Mouse (Mus musculus) MEL (cell line): ENCODE results near the gene Gpn3.

Source experiments
- CTCF ChIP-seq, 3 experiments: IDR thresholded peaks in 2 of 3; conservative IDR thresholded peaks in 1 of 3; 2 replicates each; pipeline ENCODE4 v1.5.1; 2011 to 2012; ENCODE audit warnings: low read length in 3 of 3, low read depth in 2 of 3, mild to moderate bottlenecking in 2 of 3, improper control_type of control experiment in 1 of 3, inconsistent platforms in 1 of 3, mixed read lengths in 1 of 3, moderate library complexity in 1 of 3; ENCODE audit not compliant: control insufficient read depth in 1 of 3, insufficient read depth in 1 of 3, poor library complexity in 1 of 3, severe bottlenecking in 1 of 3
- E2F4 ChIP-seq: IDR thresholded peaks from 2 replicates; pipeline ENCODE4 v1.6.1; 2011; ENCODE audit warnings: low read depth, low read length, improper control_type of control experiment, borderline replicate concordance
- ELF1 ChIP-seq: IDR thresholded peaks from 2 replicates; pipeline ENCODE4 v1.6.1; 2014; ENCODE audit warnings: low read depth, mild to moderate bottlenecking, inconsistent platforms, low read length, improper control_type of control experiment, moderate library complexity
- MXI1 ChIP-seq: IDR thresholded peaks from 2 replicates; pipeline ENCODE4 v1.6.1; 2011; ENCODE audit warnings: mild to moderate bottlenecking, low read depth, low read length, improper control_type of control experiment
- POLR2A ChIP-seq, 2 experiments: IDR thresholded peaks; 2 replicates each; pipeline ENCODE4 v1.6.1; 2011 to 2012; ENCODE audit warnings: low read length in 2 of 2, mild to moderate bottlenecking in 2 of 2, control low read depth in 1 of 2, improper control_type of control experiment in 1 of 2, low read depth in 1 of 2, moderate library complexity in 1 of 2; ENCODE audit not compliant: control insufficient read depth in 1 of 2, insufficient read depth in 1 of 2, poor library complexity in 1 of 2
- POLR2AphosphoS2 ChIP-seq: IDR thresholded peaks from 2 replicates; pipeline ENCODE4 v1.6.1; 2011; ENCODE audit warnings: low read length, improper control_type of control experiment
- USF1 ChIP-seq: IDR thresholded peaks from 2 replicates; pipeline ENCODE4 v1.6.1; 2014; ENCODE audit warnings: low read depth, mild to moderate bottlenecking, inconsistent platforms, low read length, improper control_type of control experiment, moderate library complexity

- TF ChIP-seq ELF1 (no peak), MXI1 (no peak), POLR2AphosphoS2 (no peak), CTCF (IDR thresholded peaks at IDR 0.05 in 2 of 3, conservative IDR thresholded peaks at IDR 0.05 in 1 of 3; ENCODE audit: control insufficient read depth in 1 of 3, insufficient read depth in 1 of 3, low read depth in 2 of 3, low read length in 3 of 3, poor library complexity in 1 of 3, severe bottlenecking in 1 of 3) (no peak), E2F4 (no peak), POLR2A (IDR thresholded peaks at IDR 0.05; ENCODE audit: control insufficient read depth in 1 of 2, insufficient read depth in 1 of 2, low read depth in 1 of 2, low read length in 2 of 2, poor library complexity in 1 of 2) (no peak), USF1 (no peak)
Measured at GRCm38 (mm10) chr5:122323523-122323922, 48.2 kb upstream of the Gpn3 start.
